Comparison of ENCODE assay signal across 14 mouse cellular contexts in the genomic region with DNA sequence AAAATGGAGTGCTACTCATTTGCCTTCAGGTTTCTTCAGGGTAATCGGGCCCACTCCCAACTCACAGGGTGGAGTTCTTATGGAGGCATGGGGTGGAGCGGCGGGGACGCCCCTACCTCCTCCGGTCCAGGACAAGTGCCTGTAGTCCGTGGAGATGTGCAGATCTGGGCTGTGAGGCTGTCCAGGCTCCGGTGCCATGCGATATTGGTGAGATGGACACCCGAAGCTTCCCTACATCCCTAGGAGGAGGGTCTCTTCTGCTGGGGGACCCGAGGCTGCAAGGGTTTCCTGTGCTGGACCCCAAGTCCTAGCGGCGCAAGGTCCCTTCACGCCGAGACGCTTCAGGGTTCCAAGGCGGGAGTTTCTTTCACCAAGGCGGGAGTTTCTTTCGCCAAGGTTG. TPM values are rescaled to one million over a fixed set of nuclear protein-coding genes. Genes with fewer than 3 reads are reported as not detected.
DNase-seq lines count a peak whose midpoint lies in the region; ATAC-seq and TF ChIP-seq lines count a peak whose summit lies in the region.
"Had no signal": no experiment of that assay in that cellular context is flagged by ENCODE, and none has a peak within 500 bp of the region (broad histone marks: within the 10 kb centered on the region; RNA-seq: fewer than 3 reads in every experiment).

No protein-coding gene starts in this region.

- intact Hi-C loops in heart, adult 2 months (cut with DNase I): no loop called here

- no peak overlapping the region for H3K9ac ChIP-seq in heart, embryonic 16.5 days (ENCODE audit: low read length)
- no peak overlapping the region for H3K9ac ChIP-seq in heart, adult 2 months (ENCODE audit: low read depth, low read length)
- no peak overlapping the region for H3K9ac ChIP-seq in hindbrain, embryonic 15.5 days
- no peak overlapping the region for H3K9ac ChIP-seq in midbrain, embryonic 15.5 days

- TF ChIP-seq POLR2A in heart, adult 2 months (IDR thresholded peaks at IDR 0.05; ENCODE audit: insufficient read depth, low read depth, low read length): no peak

- H3K4me2 ChIP-seq in heart, embryonic 16.5 days (ENCODE audit: low read depth, low read length): peak overlapping the region; percentile 26
- peak overlapping the region; percentile 8 for H3K4me2 ChIP-seq in hindbrain, embryonic 15.5 days
- peak overlapping the region; percentile 33 for H3K4me2 ChIP-seq in midbrain, embryonic 15.5 days

- 5% methylated on average over 18 of the region's 18 CpGs for WGBS in heart, embryonic 16.5 days
- WGBS in heart, adult 2 months: 6% methylated on average over 18 of the region's 18 CpGs
- WGBS in embryonic facial prominence, embryonic 10.5 days: 2% methylated on average over 18 of the region's 18 CpGs
- 3% methylated on average over 18 of the region's 18 CpGs for WGBS in hindbrain, embryonic 15.5 days
- 3% methylated on average over 18 of the region's 18 CpGs for WGBS in midbrain, embryonic 15.5 days

- H3K79me2 ChIP-seq in heart, adult 2 months (replicated peaks; ENCODE audit: control insufficient read depth, insufficient read depth, low read length): no peaks in the 10 kb centered on the region

- ATAC-seq in heart, embryonic 16.5 days (replicated peaks; ENCODE audit: extremely low read depth, insufficient read depth, low FRiP score): no peak
- ATAC-seq in hindbrain, embryonic 15.5 days (ENCODE audit: low FRiP score, low read depth): no peak
- no peak for ATAC-seq in midbrain, embryonic 15.5 days (replicated peaks)

- no peak for TF ChIP-seq EP300 in heart, adult 2 months (IDR thresholded peaks at IDR 0.05; ENCODE audit: insufficient read depth, low read depth, low read length)

- DNase-seq in heart, adult 2 months: no peak
- DNase-seq in embryonic facial prominence, embryonic 10.5 days (ENCODE audit: low spot score): peak; percentile 33
- no peak for DNase-seq in urinary bladder, postnatal 25 days (ENCODE audit: low spot score)
- DNase-seq in layer of hippocampus, adult 2 months (ENCODE audit: low spot score in 2 of 2): no peak
- no peak for DNase-seq in left cerebral cortex, adult 18-20 months (ENCODE audit: low spot score in 2 of 2)
- DNase-seq: cerebellum, adult 11-12 months; right cerebral cortex, postnatal 4 days; thymus, postnatal 14 days had no signal

- H3K27me3 ChIP-seq in heart, embryonic 16.5 days (ENCODE audit: control insufficient read depth, insufficient read depth, low read length): peaks cover 79% of the 10 kb centered on the region
- H3K27me3 ChIP-seq in heart, adult 2 months (ENCODE audit: control insufficient read depth, insufficient read depth, low read length): peaks cover 32% of the 10 kb centered on the region
- H3K27me3 ChIP-seq in embryonic facial prominence, embryonic 10.5 days (replicated peaks; ENCODE audit: low read depth, poor library complexity, severe bottlenecking): peaks cover 87% of the 10 kb centered on the region
- peaks cover 78% of the 10 kb centered on the region for H3K27me3 ChIP-seq in hindbrain, embryonic 15.5 days
- H3K27me3 ChIP-seq in midbrain, embryonic 15.5 days (replicated peaks): peaks cover 76% of the 10 kb centered on the region

- no peaks in the 10 kb centered on the region for H3K36me3 ChIP-seq in heart, embryonic 16.5 days (ENCODE audit: control insufficient read depth, insufficient read depth)
- H3K36me3 ChIP-seq in heart, adult 2 months (ENCODE audit: control insufficient read depth, insufficient read depth, low read length): no peaks in the 10 kb centered on the region
- no peaks in the 10 kb centered on the region for H3K36me3 ChIP-seq in embryonic facial prominence, embryonic 10.5 days (replicated peaks)
- H3K36me3 ChIP-seq in hindbrain, embryonic 15.5 days: no peaks in the 10 kb centered on the region
- no peaks in the 10 kb centered on the region for H3K36me3 ChIP-seq in midbrain, embryonic 15.5 days (replicated peaks)

- H3K27ac ChIP-seq in heart, embryonic 16.5 days (ENCODE audit: low read length): no peak overlapping the region
- no peak overlapping the region for H3K27ac ChIP-seq in heart, adult 2 months
- no peak overlapping the region for H3K27ac ChIP-seq in embryonic facial prominence, embryonic 10.5 days (replicated peaks)
- H3K27ac ChIP-seq in hindbrain, embryonic 15.5 days (replicated peaks): no peak overlapping the region
- no peak overlapping the region for H3K27ac ChIP-seq in midbrain, embryonic 15.5 days
- no peak overlapping the region for H3K27ac ChIP-seq in layer of hippocampus, adult 2 months

- TF ChIP-seq CTCF in heart, adult 2 months (IDR thresholded peaks at IDR 0.05): no peak
- no peak for TF ChIP-seq CTCF in layer of hippocampus, adult 2 months (conservative IDR thresholded peaks at IDR 0.05)

- H3K9me3 ChIP-seq in heart, embryonic 16.5 days (replicated peaks; ENCODE audit: control insufficient read depth, low read length): no peaks in the 10 kb centered on the region
- H3K9me3 ChIP-seq in embryonic facial prominence, embryonic 10.5 days: no peaks in the 10 kb centered on the region
- no peaks in the 10 kb centered on the region for H3K9me3 ChIP-seq in hindbrain, embryonic 15.5 days
- no peaks in the 10 kb centered on the region for H3K9me3 ChIP-seq in midbrain, embryonic 15.5 days

- peaks cover 6% of the 10 kb centered on the region; the same call in 1 of the 2 replicates for H3K4me1 ChIP-seq in heart, embryonic 16.5 days (ENCODE audit: control insufficient read depth, insufficient read depth, low read length)
- no peaks in the 10 kb centered on the region for H3K4me1 ChIP-seq in heart, adult 2 months (ENCODE audit: control insufficient read depth, insufficient read depth, low read length)
- peaks cover 29% of the 10 kb centered on the region for H3K4me1 ChIP-seq in embryonic facial prominence, embryonic 10.5 days
- peaks cover 14% of the 10 kb centered on the region for H3K4me1 ChIP-seq in hindbrain, embryonic 15.5 days (replicated peaks)
- H3K4me1 ChIP-seq in midbrain, embryonic 15.5 days: peaks cover 24% of the 10 kb centered on the region

- peak overlapping the region; percentile 24 for H3K4me3 ChIP-seq in heart, embryonic 16.5 days (ENCODE audit: low read length)
- H3K4me3 ChIP-seq in heart, adult 2 months: no peak overlapping the region
- H3K4me3 ChIP-seq in embryonic facial prominence, embryonic 10.5 days: peak overlapping the region; percentile 37; the same call in 1 of the 2 replicates
- H3K4me3 ChIP-seq in hindbrain, embryonic 15.5 days: no peak overlapping the region
- peak overlapping the region; percentile 14; the same call in 1 of the 2 replicates for H3K4me3 ChIP-seq in midbrain, embryonic 15.5 days
- H3K4me3 ChIP-seq in layer of hippocampus, adult 2 months: no peak overlapping the region
- H3K4me3 ChIP-seq: erythroblast, embryonic 14.5 days had no signal

RNA-seq across cellular contexts. Expression of gene Tfap2e, which starts 3.9 kb away (rescaled TPM):
- polyA plus RNA-seq in heart, embryonic 16.5 days (2015; fragmentation: Nextera tagmentation; extraction: Ambion mirVana): not detected in 2 replicates
- total RNA-seq in heart, adult 2 months (2021): not detected
- polyA plus RNA-seq in heart, adult 2 months (2012; rRNA removed): 0.12 TPM in 1 of 2 replicates, not detected in the other
- 0.16 TPM in 1 of 2 replicates, not detected in the other for polyA plus RNA-seq in embryonic facial prominence, embryonic 10.5 days (2016; fragmentation: Nextera tagmentation; extraction: Ambion mirVana)
- 0.32 and 0.51 TPM in 2 replicates for polyA plus RNA-seq in hindbrain, embryonic 15.5 days (2015; fragmentation: Nextera tagmentation; extraction: Ambion mirVana)
- 0.79 and 0.93 TPM in 2 replicates for polyA plus RNA-seq in midbrain, embryonic 15.5 days (2015; fragmentation: Nextera tagmentation; extraction: Ambion mirVana)
- under 1 TPM in 1 of 2 experiments, not detected in 1; 0.18 TPM for total RNA-seq in layer of hippocampus, adult 2 months (2021)
- not detected for total RNA-seq in left cerebral cortex, adult 18-20 months (2021)
- total RNA-seq: layer of hippocampus, postnatal 14 days had no signal
- polyA plus RNA-seq: erythroblast, embryonic 14.5 days; liver, embryonic 16.5 days had no signal

RNA-seq across cellular contexts. Expression of gene Ncdn, which starts 21.1 kb away (rescaled TPM):
- 22.4 and 23.3 TPM in 2 replicates for polyA plus RNA-seq in heart, embryonic 16.5 days (2015; fragmentation: Nextera tagmentation; extraction: Ambion mirVana)
- 10 to 100 TPM; 15.2 to 16.5 TPM for total RNA-seq in heart, adult 2 months (2021)
- 19.5 and 20.1 TPM in 2 replicates for polyA plus RNA-seq in heart, adult 2 months (2012; rRNA removed)
- polyA plus RNA-seq in embryonic facial prominence, embryonic 10.5 days (2016; fragmentation: Nextera tagmentation; extraction: Ambion mirVana): 37.5 and 40.9 TPM in 2 replicates
- 130 and 146 TPM in 2 replicates for polyA plus RNA-seq in hindbrain, embryonic 15.5 days (2015; fragmentation: Nextera tagmentation; extraction: Ambion mirVana)
- polyA plus RNA-seq in midbrain, embryonic 15.5 days (2015; fragmentation: Nextera tagmentation; extraction: Ambion mirVana): 133 TPM in 2 replicates
- total RNA-seq in layer of hippocampus, adult 2 months (2021): 1,000 to 10,000 TPM; 1,998 to 2,007 TPM
- total RNA-seq in left cerebral cortex, adult 18-20 months (2021): 1,000 to 10,000 TPM; 1,037 to 1,100 TPM

RNA-seq across cellular contexts. Expression of gene AU040320, which starts 21.2 kb away (rescaled TPM):
- polyA plus RNA-seq in heart, embryonic 16.5 days (2015; fragmentation: Nextera tagmentation; extraction: Ambion mirVana): 21.1 and 22.0 TPM in 2 replicates
- total RNA-seq in heart, adult 2 months (2021): 10 to 100 TPM; 26.7 to 35.5 TPM
- 27.6 and 28.8 TPM in 2 replicates for polyA plus RNA-seq in heart, adult 2 months (2012; rRNA removed)
- 19.3 and 21.4 TPM in 2 replicates for polyA plus RNA-seq in embryonic facial prominence, embryonic 10.5 days (2016; fragmentation: Nextera tagmentation; extraction: Ambion mirVana)
- 39.5 and 41.4 TPM in 2 replicates for polyA plus RNA-seq in hindbrain, embryonic 15.5 days (2015; fragmentation: Nextera tagmentation; extraction: Ambion mirVana)
- polyA plus RNA-seq in midbrain, embryonic 15.5 days (2015; fragmentation: Nextera tagmentation; extraction: Ambion mirVana): 40.5 and 41.4 TPM in 2 replicates
- total RNA-seq in layer of hippocampus, adult 2 months (2021): 10 to 100 TPM; 68.7 to 72.4 TPM
- total RNA-seq in left cerebral cortex, adult 18-20 months (2021): 10 to 100 TPM; 53.4 to 61.8 TPM

RNA-seq across cellular contexts. Expression of gene Psmb2, which starts 54.7 kb away (rescaled TPM):
- polyA plus RNA-seq in heart, embryonic 16.5 days (2015; fragmentation: Nextera tagmentation; extraction: Ambion mirVana): 405 and 421 TPM in 2 replicates
- total RNA-seq in heart, adult 2 months (2021): 100 to 1,000 TPM; 108 to 129 TPM
- 215 and 253 TPM in 2 replicates for polyA plus RNA-seq in heart, adult 2 months (2012; rRNA removed)
- 587 and 594 TPM in 2 replicates for polyA plus RNA-seq in embryonic facial prominence, embryonic 10.5 days (2016; fragmentation: Nextera tagmentation; extraction: Ambion mirVana)
- polyA plus RNA-seq in hindbrain, embryonic 15.5 days (2015; fragmentation: Nextera tagmentation; extraction: Ambion mirVana): 400 and 413 TPM in 2 replicates
- 383 and 406 TPM in 2 replicates for polyA plus RNA-seq in midbrain, embryonic 15.5 days (2015; fragmentation: Nextera tagmentation; extraction: Ambion mirVana)
- 100 to 1,000 TPM; 111 to 115 TPM for total RNA-seq in layer of hippocampus, adult 2 months (2021)
- 100 to 1,000 TPM; 101 to 103 TPM for total RNA-seq in left cerebral cortex, adult 18-20 months (2021)

Comparison
In these comparisons a context has a peak if more than half of its experiments do, and no peak if none do; other contexts are left out.
1. H3K4me3 ChIP-seq: peak in heart, embryonic 16.5 days (single experiment), embryonic facial prominence, embryonic 10.5 days (single experiment) and midbrain, embryonic 15.5 days (single experiment); none in heart, adult 2 months (single experiment), hindbrain, embryonic 15.5 days (single experiment) and layer of hippocampus, adult 2 months (single experiment).
2. Peak in every context shown above with its lines, with median percentiles within 50 percentile points of each other: H3K4me2 ChIP-seq.